ENCODE assay signal across 39 mouse cellular contexts in the genomic region with DNA sequence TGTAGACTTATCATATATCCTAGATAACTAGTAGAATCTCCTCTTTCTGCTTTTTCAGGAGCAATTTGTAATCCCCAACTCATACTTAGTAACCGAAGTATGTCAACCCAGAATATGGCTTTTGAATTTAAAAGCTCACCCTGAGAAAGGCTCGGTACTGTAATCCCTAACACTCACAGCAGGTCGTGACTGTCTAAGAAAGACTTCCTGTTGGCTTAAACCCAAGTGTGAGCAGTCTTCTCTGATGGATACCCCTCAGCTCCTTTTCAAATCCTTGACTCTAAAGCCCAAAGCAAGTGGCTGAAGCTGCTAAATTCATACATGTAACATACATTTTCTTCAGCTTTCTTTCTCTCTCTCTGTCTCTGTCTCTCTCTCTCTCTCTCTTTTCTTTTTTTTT. TPM values are rescaled to one million over a fixed set of nuclear protein-coding genes. Genes with fewer than 3 reads are reported as not detected.
"Had no signal": no experiment of that assay in that cellular context is flagged by ENCODE, and none has a peak within 500 bp of the region (broad histone marks: within the 10 kb centered on the region; RNA-seq: fewer than 3 reads in every experiment).

No protein-coding gene starts in this region.

- DNase-seq: gastrocnemius, postnatal 14 days; gastrocnemius, postnatal 36 days; heart, postnatal 14 days; heart, postnatal 36 days; kidney, adult 11 months; kidney, adult 2 months; kidney, adult 9 months; kidney, postnatal 14 days; kidney, postnatal 36 days; layer of hippocampus, adult 9-11 months; layer of hippocampus, postnatal 36 days; liver; liver, embryonic 13.5 days; liver, postnatal 0 days had no signal

- ATAC-seq: intestine, embryonic 16.5 days; liver, postnatal 0 days had no signal

- H3K4me1 ChIP-seq: heart, embryonic 13.5 days; heart, embryonic 15.5 days; hindbrain, embryonic 13.5 days; hindbrain, embryonic 15.5 days; kidney, embryonic 15.5 days; limb, embryonic 10.5 days; limb, embryonic 12.5 days; liver, embryonic 13.5 days; liver, embryonic 15.5 days had no signal

- H3K27me3 ChIP-seq: heart, embryonic 13.5 days; heart, embryonic 15.5 days; hindbrain, embryonic 13.5 days; hindbrain, embryonic 15.5 days; kidney, embryonic 15.5 days; limb, embryonic 12.5 days; liver, embryonic 13.5 days; liver, embryonic 15.5 days had no signal

- H3K9ac ChIP-seq: heart, embryonic 13.5 days; heart, embryonic 15.5 days; hindbrain, embryonic 13.5 days; hindbrain, embryonic 15.5 days; kidney, embryonic 15.5 days; limb, embryonic 12.5 days; liver, embryonic 13.5 days; liver, embryonic 15.5 days; liver, postnatal 0 days had no signal

- H3K27ac ChIP-seq: heart, embryonic 13.5 days; heart, embryonic 15.5 days; hindbrain, embryonic 13.5 days; hindbrain, embryonic 15.5 days; kidney, embryonic 15.5 days; kidney, postnatal 0 days; limb, embryonic 10.5 days; limb, embryonic 12.5 days; liver, embryonic 13.5 days; liver, embryonic 15.5 days had no signal

- H3K36me3 ChIP-seq: heart, embryonic 13.5 days; heart, embryonic 15.5 days; hindbrain, embryonic 13.5 days; hindbrain, embryonic 15.5 days; kidney, embryonic 15.5 days; limb, embryonic 10.5 days; limb, embryonic 12.5 days; liver, embryonic 13.5 days; liver, embryonic 15.5 days had no signal

- H3K4me3 ChIP-seq: heart, embryonic 13.5 days; heart, embryonic 15.5 days; hindbrain, embryonic 13.5 days; hindbrain, embryonic 15.5 days; kidney, embryonic 15.5 days; limb, embryonic 10.5 days; limb, embryonic 12.5 days; liver, embryonic 13.5 days; liver, embryonic 15.5 days had no signal

- H3K9me3 ChIP-seq: heart, embryonic 15.5 days; hindbrain, embryonic 13.5 days; hindbrain, embryonic 15.5 days; kidney, embryonic 15.5 days; limb, embryonic 10.5 days; limb, embryonic 12.5 days; liver, embryonic 13.5 days; liver, embryonic 15.5 days had no signal

RNA-seq across cellular contexts. Expression of gene Art2b, which starts 11.0 kb away (rescaled TPM):
- total RNA-seq: gastrocnemius, adult 18-20 months; gastrocnemius, adult 8-10 months; gastrocnemius, postnatal 14 days; gastrocnemius, postnatal 36 days; heart, adult 8-10 months; heart, postnatal 14 days; heart, postnatal 36 days; layer of hippocampus, adult 18-20 months; layer of hippocampus, adult 8-10 months; layer of hippocampus, postnatal 14 days; layer of hippocampus, postnatal 36 days; left cerebral cortex, adult 18-20 months; left cerebral cortex, adult 8-10 months; left cerebral cortex, postnatal 10 days; left cerebral cortex, postnatal 36 days had no signal
- polyA plus RNA-seq: heart, embryonic 11.5 days; heart, embryonic 13.5 days; heart, embryonic 15.5 days; heart, postnatal 0 days; hindbrain, embryonic 11.5 days; hindbrain, embryonic 13.5 days; hindbrain, embryonic 15.5 days; kidney, embryonic 15.5 days; kidney, postnatal 0 days; limb, embryonic 10.5 days; limb, embryonic 12.5 days; limb, embryonic 14.5 days; liver, embryonic 11.5 days; liver, embryonic 13.5 days; liver, embryonic 15.5 days had no signal
